Mouse (Mus musculus): Measurements from ENCODE around the gene Spata17.

Spata17 gene

DNA sequence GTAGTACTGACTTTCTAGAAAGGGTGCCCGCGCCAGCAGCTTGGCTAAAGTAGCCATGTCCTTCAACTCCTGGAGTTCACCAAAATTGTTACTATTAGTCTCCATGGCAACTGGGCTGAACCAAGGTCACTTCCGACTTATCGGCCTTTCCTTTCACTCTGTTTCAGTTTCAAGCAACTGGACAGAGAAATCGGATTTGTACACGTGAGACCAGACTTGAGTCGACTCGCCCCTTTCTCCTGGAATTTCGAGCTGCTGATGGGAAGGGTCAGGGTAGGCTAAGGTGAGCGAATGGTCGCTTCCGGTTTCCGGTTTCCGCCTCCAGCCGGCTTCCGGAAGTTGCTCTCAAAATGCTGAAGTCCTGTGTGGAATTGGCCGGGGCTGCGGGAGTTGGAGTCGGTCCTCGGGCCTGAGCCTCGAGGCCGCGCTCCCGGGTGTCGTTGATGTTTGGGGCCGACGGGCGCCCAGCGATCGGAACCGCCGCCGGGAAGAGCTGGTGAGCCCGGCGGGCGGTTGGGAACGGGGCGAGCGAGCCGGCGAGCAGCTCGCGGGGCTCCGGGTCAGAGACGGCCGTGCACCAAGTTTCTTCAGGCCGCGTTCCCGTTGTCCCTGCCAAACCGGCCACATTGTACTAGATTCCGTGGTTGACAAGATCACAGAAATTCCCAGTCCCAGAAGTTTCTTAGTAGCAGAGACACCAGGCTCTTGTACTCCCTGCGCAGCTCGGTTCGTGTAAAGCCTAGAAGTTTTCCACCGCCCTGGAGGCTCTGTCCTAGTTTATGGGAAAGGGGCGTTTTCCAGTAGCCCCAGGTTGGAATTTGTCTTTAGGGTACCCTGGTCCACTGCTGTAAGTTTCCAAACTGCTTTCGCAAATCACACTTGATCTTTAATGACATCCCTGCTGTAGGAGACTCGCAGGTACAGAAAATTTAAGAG lies at the start of gene Spata17, which contains the start of gene Gpatch2:
Gene Spata17, minus strand, starts transcription at position 285 of the 936 bp plus-strand sequence.
Gene Gpatch2, plus strand, starts transcription at position 328 of the 936 bp plus-strand sequence.
- peak; percentile 85 to 91 for DNase-seq

DNA sequence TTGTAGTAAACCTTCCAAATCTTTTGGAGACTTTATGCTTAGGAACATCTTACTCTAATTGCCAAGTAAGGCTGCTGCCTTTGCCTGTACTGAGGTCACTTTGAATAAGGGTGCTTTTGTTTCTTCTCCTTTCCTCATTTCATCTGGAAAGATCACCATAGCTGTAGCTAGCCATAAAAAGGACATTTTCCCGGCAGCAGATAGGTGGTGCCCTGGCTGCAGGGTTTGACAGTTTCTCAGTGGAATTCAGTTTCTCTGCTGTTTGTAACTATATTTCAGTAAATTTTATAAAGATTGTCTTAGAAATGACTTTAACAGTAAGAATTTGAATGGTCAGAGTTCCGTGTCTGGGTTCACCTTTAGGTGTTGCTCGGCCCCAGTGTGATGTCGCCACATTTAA lies 43.5 kb upstream of the Spata17 start:
- DNase-seq: no peak

DNA sequence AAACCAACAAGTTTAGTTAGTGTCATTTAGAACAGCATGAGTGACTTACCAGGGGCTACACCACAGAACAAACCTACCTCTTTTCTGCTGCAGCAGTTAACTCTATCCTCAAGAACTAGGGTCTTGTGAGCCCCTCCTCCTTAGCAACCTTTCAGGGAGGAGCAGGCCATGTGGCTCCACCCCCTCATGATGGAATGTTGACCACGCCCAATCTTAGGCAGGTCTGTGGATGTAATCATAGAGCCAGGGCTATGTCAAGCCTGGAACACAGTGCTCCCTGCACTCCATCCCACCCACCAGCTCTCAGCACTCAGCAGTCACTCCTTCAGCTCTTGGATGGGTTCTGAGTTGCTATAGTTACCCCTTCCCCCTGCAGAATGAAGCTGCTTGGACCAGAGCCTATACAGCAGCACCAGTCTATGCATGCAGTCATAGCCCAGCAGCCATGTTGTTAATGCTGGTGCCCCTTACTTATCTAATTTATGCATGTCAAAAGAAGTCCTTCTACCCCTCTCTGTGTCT lies 35.5 kb upstream of the Spata17 start:
- no peak for DNase-seq

DNA sequence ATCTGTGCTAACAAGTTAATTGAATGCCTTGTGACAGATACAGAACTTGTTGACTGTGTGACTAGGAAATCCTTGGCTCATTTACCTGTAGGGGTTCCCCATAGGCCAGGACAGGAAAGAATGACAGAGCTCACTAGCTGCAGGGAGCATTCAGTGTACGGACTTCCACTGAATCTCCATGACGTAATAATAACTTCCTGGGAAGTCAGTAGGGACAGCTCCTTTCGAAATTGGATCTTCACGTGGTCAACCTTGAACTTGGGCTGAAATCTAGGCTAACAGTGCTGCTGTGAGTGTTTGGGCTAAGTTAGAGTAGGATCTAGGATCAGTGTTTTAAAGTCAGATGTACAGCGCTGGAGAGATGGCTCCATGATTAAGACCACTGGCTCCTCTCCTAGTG lies 29.5 kb upstream of the Spata17 start:
- DNase-seq: no peak

DNA sequence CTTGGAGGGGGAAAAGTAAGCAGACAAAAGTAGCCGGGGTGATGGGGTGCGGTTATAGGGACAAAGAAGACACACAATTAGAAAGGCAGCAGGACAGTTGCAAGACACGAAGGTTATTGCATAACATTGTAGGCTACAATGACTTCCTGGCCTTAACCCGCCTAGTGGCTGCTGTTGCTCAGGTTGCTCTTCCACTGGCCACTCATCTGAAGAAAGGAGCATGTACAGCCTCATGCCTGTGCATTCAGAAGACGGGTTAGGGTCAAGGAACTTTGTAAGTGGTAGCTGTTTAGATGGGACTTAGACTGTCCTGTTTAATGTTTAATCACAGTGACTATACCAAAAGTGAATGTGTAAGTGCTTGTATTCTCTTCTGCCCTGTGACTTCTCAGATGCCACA lies 26.1 kb upstream of the Spata17 start:
- peak in 1 of 2 experiments; percentile 15 for DNase-seq

DNA sequence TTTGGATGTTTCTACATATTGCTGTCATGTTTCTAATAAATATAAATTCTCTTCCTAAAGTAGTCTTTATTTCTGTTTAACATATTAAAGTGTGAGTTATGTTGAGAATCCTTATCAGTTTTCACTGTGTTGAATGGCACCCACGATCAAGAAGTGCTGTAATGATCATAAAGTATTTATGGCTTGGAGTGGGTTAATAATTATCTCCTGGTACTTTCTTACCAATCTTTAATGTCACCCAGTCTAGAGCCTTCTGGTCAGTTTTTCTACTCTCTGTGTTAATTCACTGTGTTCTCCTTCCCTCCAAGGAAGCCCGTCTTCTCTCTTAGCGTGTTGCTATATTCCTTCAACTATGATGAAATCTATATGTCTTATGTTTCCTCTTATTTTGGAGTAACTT lies 25.0 kb upstream of the Spata17 start:
- no peak for DNase-seq

DNA sequence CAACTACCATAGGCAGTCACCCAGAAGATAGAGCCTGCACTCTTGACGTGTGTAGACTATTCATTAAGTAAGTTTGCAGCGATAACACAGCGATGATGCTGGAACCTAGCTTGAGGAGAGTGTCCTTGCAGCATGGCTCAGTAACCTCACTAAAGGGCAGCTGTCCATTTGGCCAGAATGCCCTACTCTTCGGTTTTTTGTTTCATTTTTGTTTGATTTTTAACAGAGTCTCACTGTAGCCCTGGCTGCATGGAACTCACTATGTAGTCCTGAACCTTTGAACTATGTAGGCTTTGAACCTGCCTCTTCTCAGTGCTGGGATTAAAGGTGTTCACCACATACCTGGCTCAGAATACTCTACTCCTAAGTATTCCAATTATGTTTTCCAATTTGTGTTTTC lies 22.8 kb upstream of the Spata17 start:
- DNase-seq: no peak

DNA sequence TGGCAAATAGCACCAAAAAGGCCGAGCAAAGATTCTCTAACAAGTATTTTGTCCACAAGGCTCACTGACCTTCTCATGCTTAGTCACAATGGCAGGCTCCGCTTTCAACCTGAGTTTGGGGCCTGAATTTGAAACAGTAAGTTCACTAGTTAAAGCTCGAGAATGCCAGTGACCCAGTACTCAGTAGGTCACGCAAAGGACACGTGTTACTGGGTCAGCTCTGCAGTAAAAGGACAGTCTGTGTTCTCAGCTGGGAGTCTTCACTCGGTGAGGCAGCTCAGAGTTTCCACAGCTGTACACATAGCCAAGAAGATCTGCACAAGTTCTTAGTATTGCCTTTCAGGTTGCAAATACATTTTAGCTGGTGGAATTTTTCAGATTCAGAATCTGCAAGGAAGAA lies 21.0 kb upstream of the Spata17 start:
- peak in 1 of 2 experiments; percentile 10 for DNase-seq

DNA sequence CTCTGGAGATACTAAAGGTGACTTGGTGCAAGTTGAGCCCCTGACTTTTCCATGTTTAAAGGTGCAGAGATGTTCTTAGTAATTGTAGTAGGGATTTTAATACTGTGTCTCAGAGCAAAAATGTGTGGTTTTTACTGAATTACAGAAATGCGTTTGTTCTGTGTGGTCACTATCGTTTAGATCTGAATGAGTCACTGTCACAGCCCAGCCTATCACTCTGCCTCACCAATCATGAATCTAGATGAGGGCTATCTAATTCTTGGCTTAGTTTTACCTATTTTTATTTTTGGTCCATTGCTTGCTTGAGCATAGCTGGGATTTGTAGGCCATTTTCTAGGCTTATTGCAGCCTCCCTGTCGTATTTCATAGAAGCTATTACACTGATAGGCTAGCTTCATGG lies 19.9 kb upstream of the Spata17 start:
- no peak for DNase-seq

DNA sequence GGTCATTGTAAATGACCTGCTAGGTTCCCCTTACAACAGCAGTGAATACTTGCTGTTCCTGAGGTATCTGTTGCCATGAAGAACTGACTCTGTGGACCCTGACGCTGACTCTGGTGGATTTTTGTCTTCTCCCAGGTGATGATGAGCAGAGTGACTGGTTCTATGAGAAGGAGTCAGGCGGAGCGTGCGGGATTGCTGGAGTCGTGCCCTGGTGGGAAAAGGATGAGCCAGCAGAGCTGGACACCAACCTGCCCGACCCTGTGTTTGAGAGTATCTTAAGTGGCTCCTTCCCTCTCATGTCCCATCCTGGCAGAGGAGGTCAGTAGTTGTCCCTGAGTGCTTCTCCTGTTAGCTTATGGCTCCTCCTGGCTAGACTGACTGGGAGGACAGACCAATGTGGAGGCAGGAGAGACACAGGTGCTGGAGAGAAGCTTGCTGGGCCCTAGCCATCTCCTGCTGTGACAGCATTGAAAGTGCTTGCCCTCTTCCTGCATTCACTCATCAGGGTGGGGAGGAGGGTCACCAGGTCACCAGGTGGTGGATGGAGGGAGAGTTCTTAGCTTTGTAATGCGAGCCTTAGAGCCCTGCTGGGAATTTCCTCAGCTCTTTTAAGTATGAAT lies 17.8 kb upstream of the Spata17 start:
- no peak for DNase-seq

DNA sequence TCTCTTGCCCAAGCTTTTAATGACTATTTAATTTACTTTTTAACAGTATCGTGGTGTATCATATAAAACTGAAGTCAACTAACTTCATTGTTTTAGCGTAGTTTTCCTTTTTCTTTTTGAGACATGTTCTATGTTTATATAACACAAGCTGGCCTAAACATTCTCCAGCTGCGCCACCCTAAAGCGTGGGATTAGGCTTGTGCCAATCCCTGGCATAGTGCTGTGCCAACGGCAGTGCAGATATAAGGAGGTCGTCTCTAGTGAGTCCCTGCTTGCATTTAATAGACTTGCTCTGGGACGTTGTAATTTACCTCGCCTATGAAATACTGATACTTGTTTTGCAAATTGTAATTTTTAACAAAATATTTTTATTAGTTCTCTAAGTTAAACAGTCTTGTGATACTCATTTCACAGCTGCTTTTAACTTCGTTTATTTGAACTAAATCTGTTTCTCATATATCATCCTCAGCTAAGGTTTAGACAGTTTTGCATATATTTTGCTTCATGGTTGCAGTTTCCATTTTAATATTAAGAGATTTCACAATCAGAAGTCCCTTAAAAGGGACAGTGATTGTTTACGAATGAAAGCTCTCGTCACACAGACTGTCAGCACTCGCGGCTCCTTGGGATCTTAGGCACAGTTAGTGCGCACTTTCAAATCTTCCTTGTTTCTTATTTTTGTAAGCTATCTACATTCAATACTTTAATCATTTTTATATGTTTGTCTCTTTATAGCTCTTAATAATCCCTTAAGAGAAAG lies 17.1 kb upstream of the Spata17 start:
- DNase-seq: no peak

DNA sequence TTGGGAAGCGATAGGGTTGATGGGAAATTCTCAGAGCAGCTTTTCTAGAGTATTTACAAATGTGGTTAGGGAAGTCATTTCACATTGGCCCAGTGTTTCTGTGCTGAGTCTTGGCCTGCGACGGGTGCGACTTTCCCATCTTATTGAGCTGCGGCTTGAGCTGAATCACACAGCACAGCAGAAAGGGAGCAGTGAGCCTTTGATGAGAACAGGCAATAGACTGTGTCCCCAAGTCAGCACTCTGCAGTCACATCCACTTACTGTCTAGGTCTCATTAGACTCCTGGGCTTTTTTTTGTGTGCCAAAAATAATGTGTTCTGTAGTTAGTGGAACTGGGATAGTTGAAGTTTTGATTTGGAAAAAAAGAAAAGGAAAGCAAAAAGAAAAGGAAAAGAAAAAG lies 15.0 kb upstream of the Spata17 start:
- no peak for DNase-seq

DNA sequence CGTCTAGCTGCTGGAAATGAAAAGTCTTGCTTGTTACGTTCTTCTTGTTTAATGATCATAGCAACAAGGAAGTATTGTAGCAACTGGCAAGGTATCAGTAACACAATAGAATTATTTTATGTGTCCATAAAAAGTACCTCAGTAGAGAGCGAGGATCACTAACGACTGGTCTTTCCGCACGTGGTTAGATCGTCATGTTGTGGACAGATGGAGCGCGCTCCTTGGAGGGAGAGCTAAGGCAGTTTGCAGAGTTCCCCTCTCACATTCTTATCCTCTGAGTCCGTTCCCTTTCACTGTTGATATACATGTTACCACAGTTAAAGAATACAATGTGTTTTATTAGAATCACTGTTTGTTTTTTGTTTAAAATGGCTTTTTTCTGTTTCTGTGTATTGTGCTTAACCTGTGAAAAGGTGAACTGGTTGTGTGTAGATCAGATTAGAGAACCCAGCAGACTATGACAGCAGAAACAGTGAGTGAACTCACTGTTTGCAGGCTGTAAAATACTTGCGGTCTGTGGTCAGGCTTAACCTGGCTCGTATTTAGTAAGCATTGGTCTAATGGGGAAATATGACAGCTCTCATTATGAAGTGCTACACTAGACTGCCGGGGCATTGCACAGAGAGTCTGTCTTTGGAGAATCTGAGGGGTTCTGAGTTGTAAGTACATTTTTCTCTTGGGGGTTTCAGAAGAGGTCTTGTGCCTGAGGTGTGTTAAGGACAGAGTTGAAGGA lies 13.3 kb upstream of the Spata17 start:
- DNase-seq: no peak

DNA sequence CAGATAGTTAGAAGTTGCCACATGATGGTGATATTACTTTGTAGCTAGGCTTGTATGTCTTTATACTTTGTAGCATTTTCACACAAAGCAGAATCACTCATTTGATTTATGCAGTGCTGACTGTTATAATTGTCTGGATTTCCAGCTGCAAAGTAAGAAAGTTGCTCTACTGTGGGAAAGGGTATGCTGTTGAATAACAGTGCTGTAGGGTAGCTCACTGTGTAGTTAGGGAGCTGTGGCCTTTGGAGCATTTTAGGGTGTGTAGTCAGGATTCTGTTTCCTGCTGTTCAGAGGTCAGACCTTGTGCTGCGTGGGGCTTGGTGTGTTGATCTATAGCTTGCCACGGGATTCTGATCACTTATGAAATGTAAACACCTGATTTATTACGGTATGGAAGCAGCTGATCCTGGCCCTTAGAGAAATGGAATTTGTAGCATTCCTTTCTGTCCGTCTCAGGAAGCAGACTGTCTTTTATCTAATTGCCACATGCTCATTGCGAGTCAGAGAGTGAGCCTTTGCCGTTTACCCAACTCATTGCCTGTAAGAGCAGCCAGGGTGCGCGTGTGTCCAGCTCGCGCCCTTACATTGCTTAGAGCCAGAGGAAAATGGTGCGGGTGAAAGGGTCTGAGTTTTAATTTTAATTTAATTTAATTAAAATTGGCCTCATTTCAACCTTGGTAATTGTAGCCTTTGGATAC lies 11.2 kb upstream of the Spata17 start:
- peak in 1 of 2 experiments; percentile 14 for DNase-seq

DNA sequence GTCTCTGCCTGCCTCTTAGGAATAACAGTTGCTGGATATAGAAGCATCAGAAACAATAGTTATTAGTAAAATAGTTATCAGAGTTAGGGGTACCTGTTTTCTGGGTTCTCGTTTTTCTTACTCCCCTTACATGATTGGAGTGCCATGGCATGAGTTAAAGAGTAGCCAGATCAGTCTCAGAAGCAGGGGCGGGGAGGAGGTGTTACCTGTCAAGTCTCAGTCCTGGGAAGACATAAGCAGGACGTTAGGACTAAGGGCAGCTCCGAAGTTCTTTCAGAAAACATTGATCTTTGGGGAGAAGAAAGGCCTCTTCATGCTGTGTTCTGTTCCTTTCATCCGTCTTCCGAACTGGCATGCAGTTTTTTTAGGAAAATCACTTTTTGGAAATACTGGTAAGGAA lies 5.5 kb upstream of the Spata17 start:
- DNase-seq: no peak

DNA sequence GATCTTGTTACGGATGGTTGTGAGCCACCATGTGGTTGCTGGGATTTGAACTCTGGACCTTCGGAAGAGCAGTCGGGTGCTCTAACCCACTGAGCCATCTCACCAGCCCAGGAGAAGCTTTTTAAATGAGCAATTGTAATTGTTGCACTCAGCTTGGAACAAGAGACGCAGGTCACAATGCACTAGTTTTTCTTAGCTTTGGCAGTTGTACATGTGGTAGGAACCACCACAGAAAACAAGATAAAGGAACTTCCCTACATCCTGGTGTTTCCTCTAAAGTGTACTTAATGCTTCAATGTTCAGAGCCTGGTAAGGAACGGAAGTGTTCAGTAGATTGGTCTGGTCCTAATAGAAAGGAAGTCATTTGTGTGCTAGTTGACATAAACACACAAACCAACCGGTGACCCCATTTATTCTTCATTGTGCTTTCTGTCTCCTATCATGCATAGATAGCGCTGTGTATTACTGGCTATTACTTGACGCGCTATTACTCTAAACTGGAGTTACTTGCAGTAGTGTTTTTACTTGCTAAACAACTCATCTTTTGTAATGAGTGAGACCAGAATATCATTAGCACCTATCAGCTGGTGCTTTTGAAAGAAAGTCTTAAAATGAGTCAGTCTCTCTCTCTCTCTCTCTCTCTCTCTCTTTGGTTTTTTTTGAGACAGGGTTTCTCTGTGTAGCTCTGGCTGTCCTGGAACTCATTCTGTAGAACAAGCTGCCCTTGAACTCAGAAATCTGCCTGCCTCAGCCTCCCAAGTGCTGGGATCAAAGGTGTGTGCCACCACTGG lies 1.6 kb upstream of the Spata17 start:
- no peak for DNase-seq

DNA sequence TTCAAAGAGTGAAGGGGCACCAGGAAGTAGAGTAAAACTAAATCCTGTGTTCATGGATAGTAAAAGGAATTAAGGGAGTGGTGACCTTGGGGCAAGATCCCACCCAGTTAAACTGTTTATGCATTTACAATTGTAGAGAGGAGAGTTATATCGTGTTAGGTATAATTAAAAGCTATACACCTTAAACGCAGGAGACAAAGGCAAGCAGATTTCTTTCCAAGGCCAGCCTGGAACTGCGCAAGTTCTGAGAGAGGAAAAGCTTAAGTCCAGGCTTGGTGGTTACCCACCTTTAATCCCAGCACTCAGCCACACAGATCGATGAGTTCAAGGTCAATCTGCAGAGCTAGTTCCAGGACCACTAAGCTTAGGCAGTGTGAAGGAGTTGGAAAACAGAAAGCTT lies 4.5 kb downstream of the Spata17 start:
- DNase-seq: no peak

DNA sequence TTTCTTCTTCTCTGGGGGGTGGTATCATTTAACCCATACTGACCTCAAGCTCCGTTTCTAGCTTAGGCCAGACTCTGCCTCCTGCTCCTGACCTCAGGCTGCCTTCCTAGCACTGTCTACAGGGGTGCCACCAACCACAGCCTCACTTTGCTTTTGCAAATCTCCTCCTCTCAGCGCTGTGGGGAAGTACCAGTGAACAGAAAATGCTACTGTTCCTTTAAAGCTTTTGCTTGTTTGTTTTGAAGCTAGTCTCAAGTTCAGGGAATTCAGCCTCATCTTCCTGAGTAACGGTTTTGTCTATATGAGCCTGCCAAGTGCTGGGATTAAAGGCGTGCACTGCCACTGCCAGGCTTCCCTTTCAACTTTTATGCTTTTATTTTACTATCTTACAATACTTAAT lies 5.8 kb downstream of the Spata17 start:
- DNase-seq: no peak

DNA sequence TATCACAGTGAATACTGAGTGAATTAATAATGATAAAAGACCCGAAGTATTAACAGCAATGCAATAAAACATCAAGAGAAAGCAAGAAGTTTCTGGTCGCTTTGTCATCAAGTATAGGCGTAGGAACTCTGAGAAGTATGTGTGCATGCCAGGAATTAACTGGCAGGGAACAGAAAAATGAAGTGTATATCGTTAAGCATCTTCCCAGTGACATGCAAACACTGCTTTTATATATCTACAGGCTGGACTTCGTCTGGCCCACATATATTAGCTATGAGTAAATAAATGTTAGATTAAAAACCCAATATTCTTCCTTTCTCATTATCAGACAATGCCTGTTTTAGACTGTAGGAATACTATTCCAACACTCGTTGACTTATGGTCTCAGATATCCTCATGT lies 9.8 kb downstream of the Spata17 start:
- DNase-seq: no peak

DNA sequence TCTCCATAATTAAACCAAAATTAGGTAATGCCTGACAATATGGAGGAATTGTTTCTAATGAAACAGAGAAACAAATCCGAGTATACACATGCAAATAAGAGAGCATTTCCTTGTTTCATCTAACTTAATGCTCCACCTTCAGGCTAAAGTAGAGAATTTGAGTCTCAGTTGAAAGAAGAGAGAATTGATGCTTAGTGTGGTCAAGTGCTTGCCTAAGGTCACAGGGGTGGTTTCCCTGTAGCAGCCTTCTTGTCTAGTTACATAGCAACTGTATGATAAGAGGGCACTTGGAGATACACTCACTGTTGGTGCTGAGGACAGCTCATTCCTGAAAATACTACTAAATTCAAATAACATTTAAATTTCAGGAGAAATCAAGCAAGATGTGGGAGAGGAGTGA lies 36.7 kb downstream of the Spata17 start:
- no peak for DNase-seq

DNA sequence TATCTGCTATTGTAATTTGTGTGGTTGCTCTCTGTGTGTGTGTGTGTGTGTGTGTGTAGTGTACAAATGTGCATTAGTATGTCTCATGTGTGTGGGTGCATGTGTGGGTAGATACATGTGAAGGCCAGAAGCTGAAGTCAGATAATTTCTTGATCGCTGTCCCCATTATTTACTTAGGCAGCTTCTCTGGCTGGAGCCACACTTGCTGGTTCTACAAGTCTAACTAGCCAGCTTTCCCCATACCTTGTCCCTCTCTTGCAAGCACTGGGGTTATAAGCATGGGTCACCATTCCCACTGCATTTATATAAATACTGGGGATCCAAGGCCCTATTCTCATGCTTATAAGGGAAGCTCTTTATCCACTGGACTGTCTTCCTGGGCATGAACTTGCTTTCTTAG lies 39.3 kb downstream of the Spata17 start:
- DNase-seq: no peak

Data from kidney, postnatal 4 days (tissue).